Mouse (Mus musculus): ENCODE results near the gene D630023F18Rik. TPM values are rescaled to one million over a fixed set of nuclear protein-coding genes. Genes with fewer than 3 reads are reported as not detected.

The D630023F18Rik gene
- polyA plus RNA-seq (2016; fragmentation: Nextera tagmentation; extraction: Ambion mirVana), result 0.19 and 0.42 TPM in 2 replicates

- H3K4me2 ChIP-seq (replicated peaks), result peak within 1 kb of the TSS; percentile 37
- WGBS, result 31% methylated on average over 9 of the region's 9 CpGs
- H3K4me1 ChIP-seq, result peaks cover 5% of the 10 kb centered on the region; the same call in 1 of the 2 replicates
- no peaks in the 10 kb centered on the region for H3K36me3 ChIP-seq
- no peak within 1 kb of the TSS for H3K4me3 ChIP-seq
- no peak for ATAC-seq (ENCODE audit: insufficient number of reproducible peaks, insufficient read depth, low FRiP score, low TSS enrichment)
- no peaks in the 10 kb centered on the region for H3K27me3 ChIP-seq
- no peak within 1 kb of the TSS for H3K9ac ChIP-seq
- H3K27ac ChIP-seq, result no peak within 1 kb of the TSS
- H3K9me3 ChIP-seq, result no peaks in the 10 kb centered on the region
These were observed at the start of gene D630023F18Rik for GRCm38 (mm10) chr1:65122574-65123372. Gene D630023F18Rik (minus strand): TSS chr1:65123214.

GRCm38 (mm10) chr1:65171579-65171978, 48.6 kb upstream of the D630023F18Rik start:
- WGBS, result 91% methylated on average over 4 of the region's 4 CpGs
- Histone ChIP-seq H3K4me2 (replicated peaks) (no peak overlapping the region), H3K27me3 (no peaks in the 10 kb centered on the region)

GRCm38 (mm10) chr1:65169947-65170346, 46.9 kb upstream of the D630023F18Rik start:
- H3K36me3 ChIP-seq, result peaks cover 78% of the 10 kb centered on the region
- H3K4me3 ChIP-seq, result no peak overlapping the region
- ATAC-seq (ENCODE audit: insufficient number of reproducible peaks, insufficient read depth, low FRiP score, low TSS enrichment), result no peak
- WGBS, result 89% methylated on average over 5 of the region's 5 CpGs
- no peaks in the 10 kb centered on the region for H3K9me3 ChIP-seq
- no peak overlapping the region for H3K27ac ChIP-seq
- H3K4me2 ChIP-seq (replicated peaks), result no peak overlapping the region
- no peaks in the 10 kb centered on the region for H3K4me1 ChIP-seq
- no peaks in the 10 kb centered on the region for H3K27me3 ChIP-seq
- no peak overlapping the region for H3K9ac ChIP-seq

More at GRCm38 (mm10) chr1:65171579-65171978, 48.6 kb upstream of the D630023F18Rik start:
- no peak overlapping the region for H3K9ac ChIP-seq
- ATAC-seq (ENCODE audit: insufficient number of reproducible peaks, insufficient read depth, low FRiP score, low TSS enrichment), result no peak
- H3K9me3 ChIP-seq, result no peaks in the 10 kb centered on the region
- H3K27ac ChIP-seq, result no peak overlapping the region
- H3K4me3 ChIP-seq, result no peak overlapping the region
- H3K4me1 ChIP-seq, result peaks cover 8% of the 10 kb centered on the region
- peaks cover 65% of the 10 kb centered on the region for H3K36me3 ChIP-seq

- Histone ChIP-seq H3K27ac (no peak overlapping the region), H3K9me3 (no peaks in the 10 kb centered on the region), H3K4me1 (no peaks in the 10 kb centered on the region), H3K4me3 (no peak overlapping the region), H3K9ac (no peak overlapping the region), H3K36me3 (peaks cover 80% of the 10 kb centered on the region), H3K27me3 (no peaks in the 10 kb centered on the region), H3K4me2 (replicated peaks) (no peak overlapping the region)
- 93% methylated on average over 7 of the region's 7 CpGs for WGBS
- no peak for ATAC-seq (ENCODE audit: insufficient number of reproducible peaks, insufficient read depth, low FRiP score, low TSS enrichment)
These were observed 46.5 kb upstream of the D630023F18Rik start for GRCm38 (mm10) chr1:65169536-65169935.

- H3K4me3 ChIP-seq, result no peak overlapping the region
- ATAC-seq (ENCODE audit: insufficient number of reproducible peaks, insufficient read depth, low FRiP score, low TSS enrichment), result no peak
- WGBS, result 93% methylated on average over 1 of the region's 1 CpGs
These were observed 44.5 kb upstream of the D630023F18Rik start for GRCm38 (mm10) chr1:65167496-65167895.

GRCm38 (mm10) chr1:65162210-65162609, 39.2 kb upstream of the D630023F18Rik start:
- H3K27me3 ChIP-seq, result no peaks in the 10 kb centered on the region
- H3K36me3 ChIP-seq, result peaks cover 85% of the 10 kb centered on the region
- no peak overlapping the region for H3K27ac ChIP-seq
- 97% methylated on average over 1 of the region's 1 CpGs for WGBS
- no peaks in the 10 kb centered on the region for H3K4me1 ChIP-seq
- no peak for ATAC-seq (ENCODE audit: insufficient number of reproducible peaks, insufficient read depth, low FRiP score, low TSS enrichment)
- no peak overlapping the region for H3K4me2 ChIP-seq (replicated peaks)
- H3K9me3 ChIP-seq, result no peaks in the 10 kb centered on the region
- H3K9ac ChIP-seq, result no peak overlapping the region
- no peak overlapping the region for H3K4me3 ChIP-seq

More at GRCm38 (mm10) chr1:65167496-65167895, 44.5 kb upstream of the D630023F18Rik start:
- no peaks in the 10 kb centered on the region for H3K4me1 ChIP-seq
- no peak overlapping the region for H3K9ac ChIP-seq
- no peak overlapping the region for H3K4me2 ChIP-seq (replicated peaks)
- H3K36me3 ChIP-seq, result peaks cover 80% of the 10 kb centered on the region
- H3K27me3 ChIP-seq, result no peaks in the 10 kb centered on the region
- no peak overlapping the region for H3K27ac ChIP-seq
- H3K9me3 ChIP-seq, result no peaks in the 10 kb centered on the region

- H3K4me2 ChIP-seq (replicated peaks), result no peak overlapping the region
- no peaks in the 10 kb centered on the region for H3K27me3 ChIP-seq
- no peaks in the 10 kb centered on the region for H3K9me3 ChIP-seq
- no peaks in the 10 kb centered on the region for H3K4me1 ChIP-seq
- no peak overlapping the region for H3K4me3 ChIP-seq
- H3K36me3 ChIP-seq, result peaks cover 34% of the 10 kb centered on the region
- H3K9ac ChIP-seq, result no peak overlapping the region
- H3K27ac ChIP-seq, result no peak overlapping the region
- 91% methylated on average over 5 of the region's 5 CpGs for WGBS
- ATAC-seq (ENCODE audit: insufficient number of reproducible peaks, insufficient read depth, low FRiP score, low TSS enrichment), result no peak
These were observed 33.1 kb upstream of the D630023F18Rik start for GRCm38 (mm10) chr1:65156111-65156510.

- no peak overlapping the region for H3K4me2 ChIP-seq (replicated peaks)
- ATAC-seq (ENCODE audit: insufficient number of reproducible peaks, insufficient read depth, low FRiP score, low TSS enrichment), result no peak
- no peaks in the 10 kb centered on the region for H3K27me3 ChIP-seq
- no peak overlapping the region for H3K4me3 ChIP-seq
- H3K4me1 ChIP-seq, result no peaks in the 10 kb centered on the region
- no peak overlapping the region for H3K9ac ChIP-seq
- H3K36me3 ChIP-seq, result peaks cover 21% of the 10 kb centered on the region
- H3K9me3 ChIP-seq, result no peaks in the 10 kb centered on the region
- no peak overlapping the region for H3K27ac ChIP-seq
These were observed 31.8 kb upstream of the D630023F18Rik start for GRCm38 (mm10) chr1:65154814-65155213.

- Histone ChIP-seq H3K4me2 (replicated peaks) (no peak overlapping the region), H3K27me3 (no peaks in the 10 kb centered on the region), H3K27ac (no peak overlapping the region), H3K9ac (no peak overlapping the region), H3K4me1 (no peaks in the 10 kb centered on the region), H3K36me3 (no peaks in the 10 kb centered on the region), H3K9me3 (no peaks in the 10 kb centered on the region), H3K4me3 (no peak overlapping the region)
- ATAC-seq (ENCODE audit: insufficient number of reproducible peaks, insufficient read depth, low FRiP score, low TSS enrichment), result no peak
- 79% methylated on average over 3 of the region's 3 CpGs for WGBS
These were observed 25.0 kb upstream of the D630023F18Rik start for GRCm38 (mm10) chr1:65147971-65148370.

- Histone ChIP-seq H3K9ac (no peak overlapping the region), H3K27ac (no peak overlapping the region), H3K4me2 (replicated peaks) (no peak overlapping the region), H3K4me3 (no peak overlapping the region), H3K4me1 (no peaks in the 10 kb centered on the region), H3K9me3 (no peaks in the 10 kb centered on the region), H3K27me3 (no peaks in the 10 kb centered on the region), H3K36me3 (no peaks in the 10 kb centered on the region)
- 93% methylated on average over 5 of the region's 5 CpGs for WGBS
- no peak for ATAC-seq (ENCODE audit: insufficient number of reproducible peaks, insufficient read depth, low FRiP score, low TSS enrichment)
These were observed 24.3 kb upstream of the D630023F18Rik start for GRCm38 (mm10) chr1:65147326-65147725.

GRCm38 (mm10) chr1:65146601-65147000, 23.6 kb upstream of the D630023F18Rik start:
- no peak for ATAC-seq (ENCODE audit: insufficient number of reproducible peaks, insufficient read depth, low FRiP score, low TSS enrichment)
- H3K4me2 ChIP-seq (replicated peaks), result no peak overlapping the region
- H3K4me3 ChIP-seq, result no peak overlapping the region
- WGBS, result 54% methylated on average over 2 of the region's 2 CpGs
- no peaks in the 10 kb centered on the region for H3K4me1 ChIP-seq
- no peaks in the 10 kb centered on the region for H3K36me3 ChIP-seq
- no peak overlapping the region for H3K9ac ChIP-seq
- H3K9me3 ChIP-seq, result no peaks in the 10 kb centered on the region
- no peaks in the 10 kb centered on the region for H3K27me3 ChIP-seq
- H3K27ac ChIP-seq, result no peak overlapping the region

- Histone ChIP-seq H3K27ac (no peak overlapping the region), H3K9ac (no peak overlapping the region), H3K27me3 (no peaks in the 10 kb centered on the region), H3K36me3 (no peaks in the 10 kb centered on the region), H3K4me3 (no peak overlapping the region), H3K9me3 (no peaks in the 10 kb centered on the region), H3K4me2 (replicated peaks) (no peak overlapping the region), H3K4me1 (no peaks in the 10 kb centered on the region)
- ATAC-seq (ENCODE audit: insufficient number of reproducible peaks, insufficient read depth, low FRiP score, low TSS enrichment), result no peak
- 57% methylated on average over 2 of the region's 2 CpGs for WGBS
These were observed 21.8 kb upstream of the D630023F18Rik start for GRCm38 (mm10) chr1:65144783-65145182.
